Mouse (Mus musculus) v-Abl transformed pro-B cells (cell line): ENCODE data around the gene Pygb.

Experiments
- in situ Hi-C, 2 experiments: fragments of 400-800 bp; cut with MboI; formaldehyde crosslinking; loops; one replicate each; pipeline ENCODE4 v1.15.1; 2025; ENCODE audit not compliant: unreplicated experiment in 2 of 2

The Pygb gene

GRCm38 (mm10) chr2:150832029-150832428 is 45.5 kb downstream of the Pygb start:
- in situ Hi-C loops = loop anchor here in 1 of 2 experiments (5.0 kb wide), 1 partner anchor 75 kb away; the partner anchor contains the start of gene Gins1

- in situ Hi-C loops = loop anchor here in 1 of 2 experiments (5.0 kb wide), 1 partner anchor 73 kb away; the partner anchor contains the start of gene Gins1
Observed at GRCm38 (mm10) chr2:150834616-150835015, 48.1 kb downstream of the Pygb start.

GRCm38 (mm10) chr2:150835975-150836374 is 49.4 kb downstream of the Pygb start:
- in situ Hi-C loops = no loop called here

GRCm38 (mm10) chr2:150836906-150837305 is 50.4 kb downstream of the Pygb start:
- in situ Hi-C loops = no loop called here

GRCm38 (mm10) chr2:150837781-150838180 is 51.2 kb downstream of the Pygb start:
- in situ Hi-C loops = no loop called here

- in situ Hi-C loops = no loop called here
Observed at GRCm38 (mm10) chr2:150839686-150840471, 53.3 kb downstream of the Pygb start.

GRCm38 (mm10) chr2:150841109-150841508 is 54.6 kb downstream of the Pygb start:
- in situ Hi-C loops = no loop called here

- in situ Hi-C loops = no loop called here
Observed at GRCm38 (mm10) chr2:150842049-150842461, 55.5 kb downstream of the Pygb start.

- in situ Hi-C loops = no loop called here
Observed at GRCm38 (mm10) chr2:150844798-150845197, 58.3 kb downstream of the Pygb start.

- in situ Hi-C loops = no loop called here
Observed at GRCm38 (mm10) chr2:150847436-150847995, 61.0 kb downstream of the Pygb start.

- in situ Hi-C loops = loop anchor here in 1 of 2 experiments (25.0 kb wide), 1 partner anchor 1386 kb away; the partner anchor contains the start of gene Csnk2a1
Observed at GRCm38 (mm10) chr2:150851251-150851650, 64.7 kb downstream of the Pygb start.

GRCm38 (mm10) chr2:150855186-150855585 is 68.7 kb downstream of the Pygb start:
- in situ Hi-C loops = loop anchor here in 1 of 2 experiments (25.0 kb wide), 1 partner anchor 1382 kb away; the partner anchor contains the start of gene Csnk2a1

GRCm38 (mm10) chr2:150858724-150859487 is 72.4 kb downstream of the Pygb start:
- in situ Hi-C loops = loop anchor here in 1 of 2 experiments (25.0 kb wide), 1 partner anchor 1378 kb away; the partner anchor contains the start of gene Csnk2a1

GRCm38 (mm10) chr2:150859709-150860470 is 73.4 kb downstream of the Pygb start:
- in situ Hi-C loops = loop anchor here in 1 of 2 experiments (25.0 kb wide), 1 partner anchor 1377 kb away; the partner anchor contains the start of gene Csnk2a1

GRCm38 (mm10) chr2:150861128-150861527 is 74.6 kb downstream of the Pygb start:
- in situ Hi-C loops = loop anchor here in 1 of 2 experiments (25.0 kb wide), 1 partner anchor 1376 kb away; the partner anchor contains the start of gene Csnk2a1

GRCm38 (mm10) chr2:150867021-150867420 is 80.5 kb downstream of the Pygb start:
- in situ Hi-C loops = loop anchor here in 1 of 2 experiments (25.0 kb wide), 1 partner anchor 1370 kb away; the partner anchor contains the start of gene Csnk2a1

GRCm38 (mm10) chr2:150869446-150869845 is 82.9 kb downstream of the Pygb start:
- in situ Hi-C loops = loop anchor here in 1 of 2 experiments (25.0 kb wide), 1 partner anchor 1368 kb away; the partner anchor contains the start of gene Csnk2a1

GRCm38 (mm10) chr2:150874508-150874907 is 88.0 kb downstream of the Pygb start:
- in situ Hi-C loops = loop anchor here in 1 of 2 experiments (25.0 kb wide), 1 partner anchor 1363 kb away; the partner anchor contains the start of gene Csnk2a1

- in situ Hi-C loops = no loop called here
Observed at GRCm38 (mm10) chr2:150875226-150875625, 88.7 kb downstream of the Pygb start.

- in situ Hi-C loops = no loop called here
Observed at GRCm38 (mm10) chr2:150877561-150877960, 91.0 kb downstream of the Pygb start.
